Mouse (Mus musculus): ENCODE measurements around the gene Rabac1. TPM values are rescaled to one million over a fixed set of nuclear protein-coding genes. Genes with fewer than 3 reads are reported as not detected.

Rabac1 gene
- polyA plus RNA-seq, 1 experiment from 2014 or later, result 156 TPM

DNA sequence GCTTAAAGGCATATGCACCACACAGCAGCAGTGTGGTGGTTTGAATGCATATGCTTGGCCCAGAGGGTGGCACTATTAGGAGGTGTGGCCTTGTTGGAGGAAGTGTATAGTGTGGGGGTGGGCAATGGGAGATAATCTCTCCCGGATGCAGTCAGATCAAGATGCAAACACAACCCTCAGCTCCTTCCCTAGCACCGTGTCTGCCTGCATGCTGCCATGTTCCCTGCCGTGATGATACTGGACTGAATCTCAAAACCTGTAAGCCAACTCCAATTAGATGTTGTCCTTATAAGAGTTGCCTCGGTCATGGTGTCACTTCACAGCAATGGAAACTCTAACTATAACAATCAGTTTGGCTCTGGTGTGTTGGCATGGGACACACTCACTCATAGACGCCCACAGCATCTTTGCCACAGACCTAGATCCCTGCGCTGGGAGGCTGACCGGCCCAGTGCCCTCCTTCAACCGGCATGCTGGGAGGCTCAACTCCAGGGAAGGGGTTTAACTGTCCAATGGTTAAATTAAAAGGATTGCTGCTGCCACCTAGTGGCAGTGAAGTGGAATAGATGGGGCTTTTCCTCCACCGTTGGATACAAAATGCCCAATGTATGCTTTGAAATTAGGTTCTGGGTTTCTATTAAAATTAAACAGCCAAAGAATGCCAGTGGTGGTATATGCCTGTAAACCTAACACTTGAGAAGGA, 2.5 kb upstream of the Rabac1 start:
- no peak overlapping the region for H3K4me3 ChIP-seq
- H3K4me2 ChIP-seq, result no peak overlapping the region
- no peak for ATAC-seq (ENCODE audit: borderline replicate concordance, extremely low read depth, low FRiP score, low TSS enrichment)
- H3K27me3 ChIP-seq, result no peaks in the 10 kb centered on the region
- no peak overlapping the region for H3K27ac ChIP-seq
- peaks cover 5% of the 10 kb centered on the region for H3K4me1 ChIP-seq
- H3K9ac ChIP-seq, result no peak overlapping the region
- no peaks in the 10 kb centered on the region for H3K36me3 ChIP-seq
- 29% methylated on average over 9 of the region's 9 CpGs for WGBS
- H3K9me3 ChIP-seq, result no peaks in the 10 kb centered on the region

GRCm38 (mm10) chr7:24973902-24974301, 1.3 kb upstream of the Rabac1 start:
- H3K4me2 ChIP-seq, result no peak overlapping the region
- no peaks in the 10 kb centered on the region for H3K9me3 ChIP-seq
- ATAC-seq (ENCODE audit: borderline replicate concordance, extremely low read depth, low FRiP score, low TSS enrichment), result no peak
- 51% methylated on average over 5 of the region's 5 CpGs for WGBS
- peaks cover 3% of the 10 kb centered on the region; the same call in 1 of the 2 replicates for H3K36me3 ChIP-seq
- no peak overlapping the region for H3K27ac ChIP-seq
- no peak overlapping the region for H3K4me3 ChIP-seq
- no peak overlapping the region for H3K9ac ChIP-seq
- no peaks in the 10 kb centered on the region for H3K27me3 ChIP-seq
- H3K4me1 ChIP-seq, result peaks cover 5% of the 10 kb centered on the region

DNA sequence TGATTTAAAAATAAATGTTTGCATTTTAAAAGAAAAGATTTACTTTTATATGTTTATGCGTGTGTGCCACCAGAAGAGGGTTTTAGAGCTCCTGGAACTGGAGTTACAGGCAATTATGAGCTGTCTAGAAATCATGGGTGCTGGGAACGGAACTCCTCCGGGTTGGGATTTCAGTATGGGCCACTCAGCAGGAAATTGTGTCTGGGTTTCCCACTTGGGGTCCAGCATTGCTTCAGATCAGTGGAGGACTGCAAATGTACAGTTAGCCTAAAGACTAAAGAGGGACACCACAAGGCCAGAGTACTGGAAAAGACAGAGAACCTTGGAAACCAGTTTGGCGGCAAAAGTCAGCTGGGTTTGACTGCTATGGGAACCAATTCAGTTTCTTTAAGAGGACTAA, 654 bp upstream of the Rabac1 start:
- Histone ChIP-seq H3K36me3 (peaks cover 3% of the 10 kb centered on the region; the same call in 1 of the 2 replicates), H3K4me2 (no peak overlapping the region), H3K27me3 (no peaks in the 10 kb centered on the region), H3K4me1 (peaks cover 5% of the 10 kb centered on the region), H3K4me3 (no peak overlapping the region), H3K9ac (no peak overlapping the region), H3K9me3 (no peaks in the 10 kb centered on the region), H3K27ac (no peak overlapping the region)
- no peak for ATAC-seq (ENCODE audit: borderline replicate concordance, extremely low read depth, low FRiP score, low TSS enrichment)
- WGBS, result 73% methylated on average over 4 of the region's 4 CpGs

- H3K9me3 ChIP-seq, result no peaks in the 10 kb centered on the region
- peaks cover 5% of the 10 kb centered on the region for H3K4me1 ChIP-seq
- H3K27me3 ChIP-seq, result no peaks in the 10 kb centered on the region
- H3K36me3 ChIP-seq, result peaks cover 3% of the 10 kb centered on the region; the same call in 1 of the 2 replicates
- peak overlapping the region; percentile 65 for H3K4me3 ChIP-seq
- WGBS, result 6% methylated on average over 18 of the region's 19 CpGs
- 0 out of 2 replicates have a peak overlapping the region, but pooled peaks have one; percentile 60 for H3K27ac ChIP-seq
- peak; percentile 2; the same call in 1 of the 2 replicates for ATAC-seq (ENCODE audit: borderline replicate concordance, extremely low read depth, low FRiP score, low TSS enrichment)
- peak overlapping the region; percentile 66 for H3K9ac ChIP-seq
- H3K4me2 ChIP-seq, result peak overlapping the region; percentile 79
Measured at GRCm38 (mm10) chr7:24971261-24971971, 1.1 kb downstream of the Rabac1 start.

- no peak overlapping the region for H3K4me2 ChIP-seq
- WGBS, result 98% methylated on average over 3 of the region's 3 CpGs
- no peaks in the 10 kb centered on the region for H3K27me3 ChIP-seq
- peaks cover 3% of the 10 kb centered on the region; the same call in 1 of the 2 replicates for H3K36me3 ChIP-seq
- no peak overlapping the region for H3K9ac ChIP-seq
- H3K9me3 ChIP-seq, result no peaks in the 10 kb centered on the region
- no peak for ATAC-seq (ENCODE audit: borderline replicate concordance, extremely low read depth, low FRiP score, low TSS enrichment)
- no peak overlapping the region for H3K4me3 ChIP-seq
- H3K4me1 ChIP-seq, result peaks cover 5% of the 10 kb centered on the region
- no peak overlapping the region for H3K27ac ChIP-seq
Measured at GRCm38 (mm10) chr7:24970341-24970740, 2.2 kb downstream of the Rabac1 start.

GRCm38 (mm10) chr7:24969805-24970204, 2.7 kb downstream of the Rabac1 start:
- Histone ChIP-seq H3K9ac (no peak overlapping the region), H3K36me3 (peaks cover 3% of the 10 kb centered on the region; the same call in 1 of the 2 replicates), H3K4me2 (no peak overlapping the region), H3K27ac (no peak overlapping the region), H3K9me3 (no peaks in the 10 kb centered on the region), H3K27me3 (no peaks in the 10 kb centered on the region), H3K4me3 (no peak overlapping the region), H3K4me1 (peaks cover 5% of the 10 kb centered on the region)
- 70% methylated on average over 11 of the region's 12 CpGs for WGBS
- ATAC-seq (ENCODE audit: borderline replicate concordance, extremely low read depth, low FRiP score, low TSS enrichment), result no peak

DNA sequence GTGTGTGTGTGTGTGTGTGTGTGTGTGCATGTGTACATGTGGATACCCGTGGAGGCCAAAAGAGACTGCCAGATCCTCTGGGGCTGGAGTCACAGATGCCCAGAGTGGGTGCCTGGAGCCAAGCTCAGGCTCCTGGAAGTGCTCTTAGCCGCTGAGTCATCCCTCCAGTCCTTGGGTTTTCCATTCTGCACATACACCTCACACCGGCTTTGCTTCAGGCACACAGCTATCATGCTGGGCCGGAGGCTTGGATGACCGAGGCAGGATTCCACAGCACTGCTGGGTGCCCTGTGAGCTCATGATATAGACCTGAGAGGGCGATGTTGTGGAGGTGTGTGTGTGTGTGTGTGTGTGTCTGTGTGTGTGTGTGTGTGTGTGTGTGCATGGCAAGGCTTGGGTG, 4.1 kb downstream of the Rabac1 start:
- H3K27me3 ChIP-seq, result no peaks in the 10 kb centered on the region
- no peak overlapping the region for H3K27ac ChIP-seq
- H3K9ac ChIP-seq, result no peak overlapping the region
- H3K9me3 ChIP-seq, result no peaks in the 10 kb centered on the region
- peaks cover 5% of the 10 kb centered on the region for H3K4me1 ChIP-seq
- no peak for ATAC-seq (ENCODE audit: borderline replicate concordance, extremely low read depth, low FRiP score, low TSS enrichment)
- H3K36me3 ChIP-seq, result peaks cover 3% of the 10 kb centered on the region; the same call in 1 of the 2 replicates
- H3K4me2 ChIP-seq, result no peak overlapping the region
- no peak overlapping the region for H3K4me3 ChIP-seq
- WGBS, result 74% methylated on average over 6 of the region's 6 CpGs

DNA sequence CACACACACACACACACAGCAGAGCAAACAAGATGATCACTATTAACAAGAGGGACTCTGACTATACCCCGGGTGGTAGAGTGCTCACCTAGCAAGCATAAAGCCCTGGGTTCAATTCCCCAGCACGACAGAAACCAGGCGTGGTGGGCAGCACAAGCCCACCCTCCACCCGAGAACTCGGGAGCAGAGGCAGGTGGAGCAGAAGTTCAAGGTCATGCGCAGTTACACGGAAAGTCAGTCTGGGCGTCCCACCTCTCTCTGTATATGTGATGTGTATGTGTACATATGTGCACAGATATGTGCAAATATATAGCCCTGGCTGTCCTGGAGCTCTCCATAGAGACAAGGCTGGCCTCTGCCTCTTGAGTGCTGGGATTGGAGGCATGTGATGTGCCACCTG, 4.6 kb downstream of the Rabac1 start:
- ATAC-seq (ENCODE audit: borderline replicate concordance, extremely low read depth, low FRiP score, low TSS enrichment), result no peak
- peaks cover 3% of the 10 kb centered on the region; the same call in 1 of the 2 replicates for H3K36me3 ChIP-seq
- no peak overlapping the region for H3K27ac ChIP-seq
- H3K4me3 ChIP-seq, result no peak overlapping the region
- no peaks in the 10 kb centered on the region for H3K27me3 ChIP-seq
- no peak overlapping the region for H3K9ac ChIP-seq
- WGBS, result 77% methylated on average over 8 of the region's 8 CpGs
- peaks cover 5% of the 10 kb centered on the region for H3K4me1 ChIP-seq
- no peaks in the 10 kb centered on the region for H3K9me3 ChIP-seq
- no peak overlapping the region for H3K4me2 ChIP-seq

- Histone ChIP-seq H3K9me3 (no peaks in the 10 kb centered on the region), H3K4me3 (no peak overlapping the region), H3K4me2 (no peak overlapping the region), H3K27ac (no peak overlapping the region), H3K9ac (no peak overlapping the region), H3K4me1 (no peaks in the 10 kb centered on the region), H3K27me3 (no peaks in the 10 kb centered on the region), H3K36me3 (peaks cover 3% of the 10 kb centered on the region; the same call in 1 of the 2 replicates)
- WGBS, result 8% methylated on average over 5 of the region's 5 CpGs
- ATAC-seq (ENCODE audit: borderline replicate concordance, extremely low read depth, low FRiP score, low TSS enrichment), result no peak
Measured at GRCm38 (mm10) chr7:24964897-24965535, 7.5 kb downstream of the Rabac1 start.

DNA sequence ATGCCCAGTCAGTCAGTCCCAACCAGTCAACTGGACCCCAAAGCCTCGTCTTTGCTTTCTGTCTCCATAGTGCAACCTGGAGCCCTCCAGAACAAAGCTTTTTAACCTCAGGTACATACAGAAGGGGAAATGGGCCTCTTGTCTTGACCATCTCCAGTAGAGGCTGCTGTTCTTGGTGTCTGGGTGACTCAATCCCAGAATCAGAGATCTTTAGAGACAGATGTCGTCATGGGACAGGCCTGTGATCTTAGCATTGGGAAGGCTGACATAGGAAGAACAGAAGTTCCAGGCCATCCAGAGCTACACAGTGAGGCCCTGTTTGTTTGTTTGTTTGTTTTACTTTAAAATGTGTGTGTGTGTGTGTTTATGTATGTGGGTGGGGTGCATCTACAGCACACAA, 8.3 kb downstream of the Rabac1 start:
- no peaks in the 10 kb centered on the region for H3K36me3 ChIP-seq
- 60% methylated on average over 2 of the region's 2 CpGs for WGBS
- no peaks in the 10 kb centered on the region for H3K4me1 ChIP-seq
- H3K27ac ChIP-seq, result no peak overlapping the region
- no peak overlapping the region for H3K4me2 ChIP-seq
- H3K27me3 ChIP-seq, result no peaks in the 10 kb centered on the region
- H3K9me3 ChIP-seq, result no peaks in the 10 kb centered on the region
- H3K4me3 ChIP-seq, result no peak overlapping the region
- no peak for ATAC-seq (ENCODE audit: borderline replicate concordance, extremely low read depth, low FRiP score, low TSS enrichment)
- no peak overlapping the region for H3K9ac ChIP-seq

DNA sequence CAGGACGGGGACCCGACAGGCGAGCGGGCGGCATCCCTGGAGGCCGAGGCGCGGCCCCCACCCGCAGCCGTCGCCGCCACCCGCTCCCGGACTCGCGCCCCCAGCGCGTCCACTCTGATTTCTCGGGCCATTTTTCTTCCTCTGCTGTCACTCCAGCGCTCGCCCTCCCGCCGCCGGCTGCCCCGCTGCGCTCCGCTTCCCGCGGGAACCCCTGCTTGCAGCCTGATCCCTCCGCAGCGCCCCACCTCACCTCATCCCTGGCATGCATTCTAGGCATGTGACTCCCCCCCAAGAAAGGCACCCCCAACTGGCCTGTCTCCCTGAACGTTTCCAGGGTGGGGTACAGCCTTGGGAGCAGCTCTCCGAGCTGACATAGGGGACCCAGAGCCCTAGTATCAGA, 17.3 kb downstream of the Rabac1 start:
- peaks cover 10% of the 10 kb centered on the region for H3K4me1 ChIP-seq
- H3K4me3 ChIP-seq, result peak overlapping the region; percentile 39
- H3K36me3 ChIP-seq, result no peaks in the 10 kb centered on the region
- H3K27ac ChIP-seq, result no peak overlapping the region
- H3K9ac ChIP-seq, result no peak overlapping the region
- no peaks in the 10 kb centered on the region for H3K9me3 ChIP-seq
- peaks cover 72% of the 10 kb centered on the region for H3K27me3 ChIP-seq
- WGBS, result 3% methylated on average over 26 of the region's 33 CpGs
- peak overlapping the region; percentile 64 for H3K4me2 ChIP-seq
- no peak for ATAC-seq (ENCODE audit: borderline replicate concordance, extremely low read depth, low FRiP score, low TSS enrichment)

DNA sequence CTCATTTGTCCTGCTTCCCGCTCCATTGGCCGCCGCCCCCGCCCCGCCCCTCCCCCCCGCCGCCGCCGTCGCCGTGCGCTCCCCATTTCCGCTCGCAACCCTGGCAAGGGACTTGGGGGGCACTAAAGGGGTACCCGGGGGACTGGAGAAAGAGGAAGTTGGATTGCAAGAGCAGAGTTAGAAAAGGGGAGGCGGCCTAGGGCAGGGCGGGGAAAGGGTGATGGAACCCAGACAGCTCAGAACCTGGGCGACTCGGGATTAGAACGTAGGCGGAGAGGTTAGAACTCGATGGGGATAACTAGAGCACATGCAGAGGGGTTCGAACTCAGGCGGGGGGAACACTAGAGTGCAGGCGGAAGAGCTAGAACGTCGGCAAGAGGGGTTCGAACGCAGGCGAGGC, 18.1 kb downstream of the Rabac1 start:
- Histone ChIP-seq H3K36me3 (no peaks in the 10 kb centered on the region), H3K4me2 (peak overlapping the region; percentile 64), H3K27ac (no peak overlapping the region), H3K9ac (no peak overlapping the region), H3K4me3 (peak overlapping the region; percentile 39), H3K27me3 (peaks cover 80% of the 10 kb centered on the region), H3K9me3 (no peaks in the 10 kb centered on the region), H3K4me1 (peaks cover 10% of the 10 kb centered on the region)
- no peak for ATAC-seq (ENCODE audit: borderline replicate concordance, extremely low read depth, low FRiP score, low TSS enrichment)
- 2% methylated on average over 16 of the region's 30 CpGs for WGBS
